Mouse (Mus musculus) CH12.LX (cell line): Measurements from ENCODE around the gene Tmem121. TPM values are rescaled to one million over a fixed set of nuclear protein-coding genes. Genes with fewer than 3 reads are reported as not detected.

Experiments used
- DNase-seq: peaks from one replicate; pipeline ENCODE4 v3.0.0-alpha.2; 2013; ENCODE audit errors: extremely low read depth
- H3K27ac ChIP-seq: 2 replicates; pipeline ENCODE4 v1.5.1; 2012; ENCODE audit warnings: low read depth, mild to moderate bottlenecking, control low read depth, moderate library complexity; ENCODE audit not compliant: insufficient read depth
- H3K27me3 ChIP-seq: replicated peaks from 2 replicates; pipeline ENCODE3; 2012; ENCODE audit warnings: inconsistent platforms
- H3K36me3 ChIP-seq, 2 experiments: replicated peaks in 1 of 2; 2 replicates each; pipeline versions ENCODE3 to v1.6.1; 2012; ENCODE audit warnings: inconsistent platforms in 1 of 2, low read length in 1 of 2, mild to moderate bottlenecking in 1 of 2, mixed read lengths in 1 of 2, moderate library complexity in 1 of 2; ENCODE audit not compliant: control insufficient read depth in 1 of 2, insufficient read depth in 1 of 2
- H3K4me1 ChIP-seq, 2 experiments: 2 replicates each; pipeline ENCODE4 v1.6.1; 2012; ENCODE audit warnings: inconsistent platforms in 1 of 2, moderate library complexity in 1 of 2; ENCODE audit not compliant: insufficient read depth in 2 of 2, control insufficient read depth in 1 of 2
- H3K4me2 ChIP-seq: 2 replicates; pipeline ENCODE4 v1.6.1; 2012; ENCODE audit warnings: low read depth, mild to moderate bottlenecking, control low read depth; ENCODE audit not compliant: poor library complexity, insufficient read depth, severe bottlenecking
- H3K4me3 ChIP-seq, 3 experiments: fragments of 150-350 bp in 1 of 3; sonication (generic) in 1 of 3; replicated peaks in 1 of 3; 2 replicates each; pipeline versions ENCODE3 to v1.5.1; 2011 to 2012; ENCODE audit warnings: low read depth in 2 of 3, low read length in 2 of 3, mild to moderate bottlenecking in 2 of 3, moderate library complexity in 2 of 3, control low read depth in 1 of 3, improper control_type of control experiment in 1 of 3, inconsistent platforms in 1 of 3, mixed read lengths in 1 of 3; ENCODE audit not compliant: poor library complexity in 1 of 3
- H3K79me2 ChIP-seq: replicated peaks from 2 replicates; pipeline ENCODE4 v1.6.1; 2012; ENCODE audit warnings: mild to moderate bottlenecking, moderate library complexity; ENCODE audit not compliant: control insufficient read depth, poor library complexity, insufficient read depth, severe bottlenecking; ENCODE audit errors: extremely low read depth
- H3K9ac ChIP-seq: 2 replicates; pipeline ENCODE4 v1.6.1; 2012; ENCODE audit warnings: low read depth, mild to moderate bottlenecking, control low read depth, moderate library complexity; ENCODE audit not compliant: insufficient read depth
- H3K9me3 ChIP-seq: replicated peaks from 2 replicates; pipeline ENCODE3; 2012; ENCODE audit warnings: low read length, inconsistent platforms, mixed read lengths
- CHD1 ChIP-seq: IDR thresholded peaks from 2 replicates; pipeline ENCODE4 v1.6.1; 2012; ENCODE audit warnings: low read depth, low read length, improper control_type of control experiment, inconsistent platforms
- ELF1 ChIP-seq: IDR thresholded peaks from 2 replicates; pipeline ENCODE4 v1.6.1; 2014; ENCODE audit warnings: low read depth, mild to moderate bottlenecking, inconsistent platforms, low read length, improper control_type of control experiment
- JUN ChIP-seq: IDR thresholded peaks from 2 replicates; pipeline ENCODE4 v1.6.1; 2011; ENCODE audit warnings: low read depth, mild to moderate bottlenecking, low read length, improper control_type of control experiment, moderate library complexity; ENCODE audit not compliant: insufficient read depth
- KAT2A ChIP-seq: IDR thresholded peaks from 2 replicates; pipeline ENCODE4 v1.6.1; 2012; ENCODE audit warnings: low read length, improper control_type of control experiment, inconsistent platforms; ENCODE audit not compliant: insufficient replicate concordance
- MAX ChIP-seq: IDR thresholded peaks from 2 replicates; pipeline ENCODE4 v1.6.1; 2011; ENCODE audit warnings: low read length, improper control_type of control experiment
- MAZ ChIP-seq: IDR thresholded peaks from 2 replicates; pipeline ENCODE4 v1.6.1; 2012; ENCODE audit warnings: low read depth, mild to moderate bottlenecking, inconsistent platforms, low read length, improper control_type of control experiment, moderate library complexity
- MEF2A ChIP-seq: IDR thresholded peaks from 2 replicates; pipeline ENCODE4 v1.6.1; 2014; ENCODE audit warnings: low read depth, mild to moderate bottlenecking, inconsistent platforms, low read length, improper control_type of control experiment, borderline replicate concordance
- MXI1 ChIP-seq: IDR thresholded peaks from 2 replicates; pipeline ENCODE4 v1.6.1; 2011; ENCODE audit warnings: mild to moderate bottlenecking, low read depth, low read length, improper control_type of control experiment
- MYC ChIP-seq: IDR thresholded peaks from 2 replicates; pipeline ENCODE4 v1.6.1; 2011; ENCODE audit warnings: low read depth, mild to moderate bottlenecking, improper control_type of control experiment, low read length
- NELFE ChIP-seq: IDR thresholded peaks from 2 replicates; pipeline ENCODE4 v1.6.1; 2011; ENCODE audit warnings: low read depth, low read length, improper control_type of control experiment
- NRF1 ChIP-seq: IDR thresholded peaks from 2 replicates; pipeline ENCODE4 v1.6.1; 2014; ENCODE audit warnings: low read depth, mild to moderate bottlenecking, inconsistent platforms, low read length, improper control_type of control experiment, moderate library complexity
- PAX5 ChIP-seq: IDR thresholded peaks from 2 replicates; pipeline ENCODE4 v1.6.1; 2012; ENCODE audit warnings: low read length, inconsistent platforms, mixed read lengths
- RAD21 ChIP-seq: IDR thresholded peaks from 2 replicates; pipeline ENCODE4 v1.6.1; 2011; ENCODE audit warnings: low read depth, mild to moderate bottlenecking, low read length, improper control_type of control experiment, moderate library complexity
- RCOR1 ChIP-seq: conservative IDR thresholded peaks from 2 replicates; pipeline ENCODE4 v1.6.1; 2012; ENCODE audit warnings: low read depth, mild to moderate bottlenecking, inconsistent platforms, low read length, improper control_type of control experiment
- UBTF ChIP-seq: IDR thresholded peaks from 2 replicates; pipeline ENCODE4 v1.6.1; 2012; ENCODE audit warnings: low read depth, mild to moderate bottlenecking, inconsistent platforms, low read length, improper control_type of control experiment, moderate library complexity
- USF1 ChIP-seq: IDR thresholded peaks from 2 replicates; pipeline ENCODE4 v1.6.1; 2014; ENCODE audit warnings: low read depth, mild to moderate bottlenecking, inconsistent platforms, low read length, improper control_type of control experiment
- ZC3H11A ChIP-seq: IDR thresholded peaks from 2 replicates; pipeline ENCODE4 v1.6.1; 2012; ENCODE audit warnings: low read depth, mild to moderate bottlenecking, inconsistent platforms, low read length, improper control_type of control experiment
- ZMIZ1 ChIP-seq: IDR thresholded peaks from 2 replicates; pipeline ENCODE4 v1.6.1; 2012; ENCODE audit warnings: low read depth, mild to moderate bottlenecking, inconsistent platforms, low read length, improper control_type of control experiment
- dilution Hi-C: fragments of 300-500 bp; cut with MboI; formaldehyde crosslinking; loops from 2 replicates; pipeline ENCODE4 v1.14.3; 2020; ENCODE audit warnings: low sequenced_read_pairs; ENCODE audit not compliant: extremely low pct_unique_long_range_greater_than_20kb, extremely low pct_ligation_motif_present
- in situ Hi-C: fragments of 300-500 bp; cut with MboI; formaldehyde crosslinking; loops from 3 replicates; pipeline ENCODE4 v1.14.3; 2019; ENCODE audit warnings: low sequenced_read_pairs, low pct_ligation_motif_present, low pct_unique_long_range_greater_than_20kb, mixed read lengths
- polyA plus RNA-seq: library from polyadenylated mRNA; unstranded; fragments of >175 nt; gene quantifications from 2 replicates; pipeline ENCODE4 v1.2.1, GENCODE M21; 2012; ENCODE audit warnings: low read depth; ENCODE audit not compliant: insufficient read length
- total RNA-seq, 2 experiments: library from RNA; depleted of rRNA; stranded (reverse); fragments of 300-350 nt in 1 of 2; fragments of >200 nt in 1 of 2; gene quantifications; 2 replicates each; pipeline ENCODE4 v1.2.3; 2012 to 2014

Gene Tmem121
- total and polyA plus RNA-seq, 3 experiments: not detected

DNA sequence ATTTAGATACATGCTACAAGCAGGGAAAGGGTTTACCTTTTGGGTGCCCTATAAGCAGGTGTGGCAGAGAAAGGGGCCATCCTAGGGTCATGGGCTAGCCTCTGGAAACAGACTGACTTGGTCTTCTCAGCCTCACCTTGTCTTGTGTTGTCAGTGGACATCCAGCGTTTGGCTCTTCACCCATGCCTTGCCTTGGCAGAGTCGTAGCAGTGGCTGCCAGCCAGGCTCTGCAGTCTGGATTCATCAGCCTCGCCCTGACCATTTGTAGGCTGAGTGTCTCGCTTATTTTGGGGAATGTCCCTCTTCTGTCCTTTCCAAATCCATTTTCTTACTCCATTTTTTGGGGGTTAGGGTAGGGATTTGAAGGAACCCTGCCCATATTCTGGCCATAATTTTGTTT is 15.6 kb downstream of the Tmem121 start:
- no peaks in the 10 kb centered on the region for H3K79me2 ChIP-seq
- DNase-seq: no peak
- H3K9ac ChIP-seq: no peak overlapping the region
- H3K4me2 ChIP-seq: no peak overlapping the region
- peaks cover 7% of the 10 kb centered on the region for H3K9me3 ChIP-seq
- no peak for TF ChIP-seq RAD21
- TF ChIP-seq MAZ: no peak
- no peak for TF ChIP-seq MXI1
- no peak for TF ChIP-seq NRF1
- H3K4me1 ChIP-seq: no peaks in the 10 kb centered on the region
- H3K4me3 ChIP-seq: no peak overlapping the region
- in situ Hi-C loops (loop anchor here (25.0 kb wide), 1 partner anchor 486 kb away; no protein-coding TSS in a partner anchor), dilution Hi-C loops (no loop called here)
- H3K27ac ChIP-seq: no peak overlapping the region
- no peaks in the 10 kb centered on the region for H3K36me3 ChIP-seq
- H3K27me3 ChIP-seq: peaks cover 3% of the 10 kb centered on the region

DNA sequence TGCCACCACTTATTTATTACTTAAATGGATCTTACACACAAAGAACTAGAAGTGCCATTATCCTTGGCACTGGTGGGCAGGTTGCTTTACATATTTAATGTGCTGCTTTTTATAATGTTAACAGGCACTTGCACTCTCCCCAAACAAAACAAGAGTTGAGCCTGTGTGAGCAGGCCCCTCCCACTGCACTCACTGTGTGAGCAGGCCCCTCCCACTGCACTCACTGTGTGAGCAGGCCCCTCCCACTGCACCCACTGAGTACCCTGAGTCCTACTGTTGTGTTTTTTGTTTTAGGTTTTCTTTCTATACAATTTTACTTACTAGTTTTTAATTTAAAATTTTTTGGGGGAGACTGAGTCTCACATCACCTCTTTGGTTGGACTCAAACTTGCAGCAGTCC is 16.3 kb downstream of the Tmem121 start:
- in situ Hi-C loops: loop anchor here (25.0 kb wide), 1 partner anchor 485 kb away; no protein-coding TSS in a partner anchor
- Histone ChIP-seq H3K4me2 (no peak overlapping the region), H3K9ac (no peak overlapping the region), H3K4me1 (no peaks in the 10 kb centered on the region), H3K79me2 (no peaks in the 10 kb centered on the region), H3K27ac (no peak overlapping the region), H3K36me3 (no peaks in the 10 kb centered on the region), H3K4me3 (no peak overlapping the region), H3K27me3 (peaks cover 6% of the 10 kb centered on the region), H3K9me3 (peaks cover 7% of the 10 kb centered on the region)
- no peak for DNase-seq
- dilution Hi-C loops: no loop called here
- TF ChIP-seq KAT2A: no peak
- no peak for TF ChIP-seq UBTF
- no peak for TF ChIP-seq PAX5
- no peak for TF ChIP-seq JUN
- no peak for TF ChIP-seq MEF2A
- no peak for TF ChIP-seq MYC
- TF ChIP-seq USF1: no peak
- TF ChIP-seq CHD1: no peak
- no peak for TF ChIP-seq NELFE
- no peak for TF ChIP-seq ZC3H11A
- TF ChIP-seq ELF1: no peak
- no peak for TF ChIP-seq ZMIZ1
- no peak for TF ChIP-seq MAZ
- no peak for TF ChIP-seq RCOR1
- TF ChIP-seq MAX: no peak
